Mouse (Mus musculus): ENCODE data around the gene Gm13275. TPM values are rescaled to one million over a fixed set of nuclear protein-coding genes. Genes with fewer than 3 reads are reported as not detected.

Gm13275 gene
- total RNA-seq (2023) = not detected

GRCm38 (mm10) chr4:88793936-88794675 is at the start of gene Gm13275:
Gm13275 (plus strand) TSS chr4:88794487.

GRCm38 (mm10) chr4:88754818-88755340 is 39.4 kb upstream of the Gm13275 start, which contains the start of gene Gm13271:
Gm13271 (plus strand) TSS chr4:88754868.

GRCm38 (mm10) chr4:88759610-88760268 is 34.5 kb upstream of the Gm13275 start, which contains the start of gene Gm13283:
Gm13283 (plus strand) TSS chr4:88760119.

GRCm38 (mm10) chr4:88773534-88773933 is 20.8 kb upstream of the Gm13275 start, which contains the start of gene Gm13290:
Gm13290 (plus strand) TSS chr4:88773834.

GRCm38 (mm10) chr4:88776622-88777021 is 17.7 kb upstream of the Gm13275 start, which contains the start of gene Gm13289:
Gm13289 (plus strand) TSS chr4:88776922.

GRCm38 (mm10) chr4:88779550-88779949 is 14.7 kb upstream of the Gm13275 start, which contains the start of gene Gm13272:
Gm13272 (plus strand) TSS chr4:88779850.

GRCm38 (mm10) chr4:88781831-88782230 is 12.5 kb upstream of the Gm13275 start, which contains the start of gene Ifnz:
Ifnz (plus strand) TSS chr4:88782131.

GRCm38 (mm10) chr4:88785409-88785808 is 8.9 kb upstream of the Gm13275 start, which contains the start of gene Gm13276:
Gm13276 (plus strand) TSS chr4:88785709.

GRCm38 (mm10) chr4:88788402-88788801 is 5.9 kb upstream of the Gm13275 start, which contains the start of gene Gm13277:
Gm13277 (plus strand) TSS chr4:88788632.

GRCm38 (mm10) chr4:88791250-88791649 is 3.0 kb upstream of the Gm13275 start, which contains the start of gene Gm13278:
Gm13278 (plus strand) TSS chr4:88791550.

GRCm38 (mm10) chr4:88797097-88797496 is 2.8 kb downstream of the Gm13275 start, which contains the start of gene Gm13279:
Gm13279 (plus strand) TSS chr4:88797397.

GRCm38 (mm10) chr4:88799365-88799764 is 5.1 kb downstream of the Gm13275 start, which contains the start of gene Gm13285:
Gm13285 (plus strand) TSS chr4:88799665.

GRCm38 (mm10) chr4:88802954-88803353 is 8.7 kb downstream of the Gm13275 start, which contains the start of gene Gm13287:
Gm13287 (plus strand) TSS chr4:88803254.

GRCm38 (mm10) chr4:88805231-88805630 is 10.9 kb downstream of the Gm13275 start, which contains the start of gene Gm13288:
Gm13288 (plus strand) TSS chr4:88805531.

GRCm38 (mm10) chr4:88815928-88816327 is 21.6 kb downstream of the Gm13275 start, which contains the start of gene Ifna7:
Ifna7 (plus strand) TSS chr4:88816228.

GRCm38 (mm10) chr4:88819659-88820058 is 25.4 kb downstream of the Gm13275 start, which contains the start of gene Ifna11:
Ifna11 (plus strand) TSS chr4:88819959.

GRCm38 (mm10) chr4:88827116-88827515 is 32.8 kb downstream of the Gm13275 start, which contains the start of gene Ifna6:
Ifna6 (plus strand) TSS chr4:88827416.

GRCm38 (mm10) chr4:88835225-88835624 is 40.9 kb downstream of the Gm13275 start, which contains the start of gene Ifna5:
Ifna5 (plus strand) TSS chr4:88835525.

GRCm38 (mm10) chr4:88841438-88841911 is 47.2 kb downstream of the Gm13275 start, which contains the start of gene Ifna4:
Ifna4 (plus strand) TSS chr4:88841861.

